Mouse (Mus musculus) heart, embryonic 10.5 days (tissue): ENCODE data around the gene Efemp1. TPM values are rescaled to one million over a fixed set of nuclear protein-coding genes. Genes with fewer than 3 reads are reported as not detected.

ENCODE experiments used
- DNase-seq: peaks from one replicate; pipeline ENCODE4 v3.0.0-alpha.2; 2017; ENCODE audit warnings: low spot score
- H3K27ac ChIP-seq: fragments of 300-500 bp; sonication (generic); 2 replicates; pipeline ENCODE4 v1.5.1; 2016; ENCODE audit warnings: mild to moderate bottlenecking
- H3K27me3 ChIP-seq: fragments of 300-500 bp; sonication (generic); 2 replicates; pipeline ENCODE4 v1.6.1; 2016; ENCODE audit warnings: mild to moderate bottlenecking; ENCODE audit not compliant: poor library complexity, insufficient read depth, severe bottlenecking
- H3K36me3 ChIP-seq: fragments of 300-500 bp; sonication (generic); 2 replicates; pipeline ENCODE4 v1.6.1; 2016; ENCODE audit warnings: mild to moderate bottlenecking, moderate library complexity
- H3K4me1 ChIP-seq: fragments of 300-500 bp; sonication (generic); 2 replicates; pipeline ENCODE4 v1.6.1; 2016; ENCODE audit warnings: mild to moderate bottlenecking
- H3K4me3 ChIP-seq: fragments of 300-500 bp; sonication (generic); 2 replicates; pipeline ENCODE4 v1.5.1; 2016; ENCODE audit warnings: mild to moderate bottlenecking, moderate library complexity
- H3K9me3 ChIP-seq: fragments of 300-500 bp; sonication (generic); 2 replicates; pipeline ENCODE4 v1.6.1; 2016; ENCODE audit warnings: mild to moderate bottlenecking, moderate library complexity
- WGBS: fragments of 180-500 bp; shearing (Covaris S2); methylation state at CpG from one replicate; pipeline ENCODE4 v1.1.7; 2016; 5-methylcytosine and 5-hydroxymethylcytosine counted together
- polyA plus RNA-seq: library from polyadenylated mRNA; unstranded; fragments of >200 nt; fragmentation: Nextera tagmentation; extraction: Ambion mirVana; gene quantifications from 2 replicates; pipeline ENCODE4 v1.2.1, GENCODE M21; 2016

Efemp1 gene
- polyA plus RNA-seq, 1 experiment from 2014 or later = 24.5 TPM

- H3K9me3 ChIP-seq = no peaks in the 10 kb centered on the region
- no peak overlapping the region for H3K27ac ChIP-seq
- no peaks in the 10 kb centered on the region for H3K4me1 ChIP-seq
- no peaks in the 10 kb centered on the region for H3K36me3 ChIP-seq
- H3K27me3 ChIP-seq = no peaks in the 10 kb centered on the region
- no peak for DNase-seq
- H3K4me3 ChIP-seq = no peak overlapping the region
Measured at GRCm38 (mm10) chr11:28955305-28955701, 102.3 kb downstream of the Efemp1 start.

GRCm38 (mm10) chr11:28961381-28961780, 108.4 kb downstream of the Efemp1 start:
- no peak for DNase-seq
- no peak overlapping the region for H3K27ac ChIP-seq
- no peaks in the 10 kb centered on the region for H3K9me3 ChIP-seq
- H3K36me3 ChIP-seq = no peaks in the 10 kb centered on the region
- 84% methylated on average over 1 of the region's 1 CpGs for WGBS
- no peaks in the 10 kb centered on the region for H3K27me3 ChIP-seq
- no peak overlapping the region for H3K4me3 ChIP-seq
- no peaks in the 10 kb centered on the region for H3K4me1 ChIP-seq
